Mouse (Mus musculus) neural tube, embryonic 12.5 days (tissue): Measurements from ENCODE around the gene Nudt4. TPM values are rescaled to one million over a fixed set of nuclear protein-coding genes. Genes with fewer than 3 reads are reported as not detected.

Experiments used
- ATAC-seq: fragments of 200-750 bp; cut with Nextera tagmentation; 2 replicates; pipeline ENCODE4 v1.8.0; 2017; ENCODE audit warnings: low read depth, mild to moderate bottlenecking, moderate TSS enrichment, moderate library complexity; ENCODE audit not compliant: low FRiP score
- H3K27ac ChIP-seq: fragments of 300-500 bp; sonication (generic); 2 replicates; pipeline ENCODE4 v1.5.1; 2016
- H3K27me3 ChIP-seq: fragments of 300-500 bp; sonication (generic); replicated peaks from 2 replicates; pipeline ENCODE4 v1.6.1; 2016; ENCODE audit warnings: mild to moderate bottlenecking
- H3K36me3 ChIP-seq: fragments of 300-500 bp; sonication (generic); 2 replicates; pipeline ENCODE4 v1.6.1; 2016; ENCODE audit warnings: mild to moderate bottlenecking
- H3K4me1 ChIP-seq: fragments of 300-500 bp; sonication (generic); 2 replicates; pipeline ENCODE4 v1.6.1; 2016
- H3K4me2 ChIP-seq: fragments of 300-500 bp; sonication (generic); replicated peaks from 2 replicates; pipeline ENCODE4 v1.6.1; 2016; ENCODE audit warnings: mild to moderate bottlenecking
- H3K4me3 ChIP-seq: fragments of 300-500 bp; sonication (generic); 2 replicates; pipeline ENCODE4 v1.5.1; 2016
- H3K9ac ChIP-seq: fragments of 300-500 bp; sonication (generic); 2 replicates; pipeline ENCODE4 v1.6.1; 2016; ENCODE audit warnings: mild to moderate bottlenecking
- H3K9me3 ChIP-seq: fragments of 300-500 bp; sonication (generic); 2 replicates; pipeline ENCODE4 v1.6.1; 2016; ENCODE audit warnings: mild to moderate bottlenecking
- WGBS: fragments of 180-500 bp; shearing (Covaris S2); methylation state at CpG from one replicate; pipeline ENCODE4 v1.1.7; 2016; 5-methylcytosine and 5-hydroxymethylcytosine counted together
- polyA plus RNA-seq: library from polyadenylated mRNA; unstranded; fragments of >200 nt; fragmentation: Nextera tagmentation; extraction: Ambion mirVana; gene quantifications from 2 replicates; pipeline ENCODE4 v1.2.1, GENCODE M21; 2016

Gene Nudt4
- polyA plus RNA-seq = 120 and 130 TPM in 2 replicates

DNA sequence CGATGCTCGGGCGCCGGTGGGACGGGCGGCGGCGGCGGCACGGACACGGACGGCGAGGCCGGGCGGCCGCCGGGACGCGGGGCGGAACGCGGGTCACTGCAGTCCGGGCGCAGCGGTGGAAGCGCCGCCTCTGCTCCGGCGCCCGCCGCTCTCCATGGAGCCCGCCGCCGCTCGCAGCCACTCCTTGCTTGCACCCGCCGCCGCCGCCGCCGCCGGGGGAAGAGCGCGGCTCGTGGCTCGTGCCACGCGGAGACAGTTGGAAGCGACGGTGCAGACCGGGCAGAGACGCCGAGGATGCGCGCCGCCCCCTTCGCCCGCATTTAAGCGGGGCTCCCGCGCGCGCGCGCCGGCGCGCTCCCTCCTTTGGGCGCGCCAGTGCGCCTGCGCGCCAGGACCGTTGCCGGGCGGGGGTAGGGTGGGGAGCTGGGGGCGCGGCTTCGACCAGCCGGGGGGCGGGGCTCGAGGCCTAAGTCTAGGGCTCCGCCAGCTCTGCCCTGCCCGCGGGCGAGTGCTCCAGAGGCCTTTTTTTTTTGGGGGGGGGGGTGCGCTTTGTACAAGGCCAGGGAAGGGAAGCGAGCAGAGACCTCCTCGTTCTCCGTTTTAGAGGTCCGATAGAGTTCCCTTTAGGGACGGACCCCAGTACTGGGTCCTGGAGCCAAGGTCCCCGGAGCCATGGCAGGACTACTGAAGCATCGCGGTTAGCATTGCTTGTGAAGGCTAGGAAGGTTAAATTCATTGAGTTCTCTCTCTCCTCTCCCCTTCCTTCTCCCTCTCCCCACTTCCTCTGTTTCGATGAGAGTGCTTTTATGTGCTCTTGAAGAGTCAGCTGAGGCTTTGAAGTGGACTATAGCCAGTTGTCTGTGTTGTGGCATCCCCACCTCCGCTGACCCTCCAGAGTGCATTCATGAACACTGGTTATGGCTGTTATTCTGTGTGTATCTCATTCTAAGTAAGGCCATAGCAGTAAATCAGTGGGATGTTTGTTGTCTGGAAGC lies at the start of gene Nudt4:
Gene Nudt4 (minus strand): TSS at position 296 of the 995 bp plus-strand sequence.
- no peaks in the 10 kb centered on the region for H3K9me3 ChIP-seq
- ATAC-seq = peak; percentile 93
- peak within 1 kb of the TSS; percentile 70 for H3K4me2 ChIP-seq
- peaks cover 27% of the 10 kb centered on the region for H3K4me1 ChIP-seq
- H3K27ac ChIP-seq = peak within 1 kb of the TSS; percentile 93
- H3K36me3 ChIP-seq = no peaks in the 10 kb centered on the region
- H3K27me3 ChIP-seq = no peaks in the 10 kb centered on the region
- peak within 1 kb of the TSS; percentile 97 for H3K9ac ChIP-seq
- H3K4me3 ChIP-seq = peak within 1 kb of the TSS; percentile 94
- WGBS = 1% methylated on average over 77 of the region's 97 CpGs

DNA sequence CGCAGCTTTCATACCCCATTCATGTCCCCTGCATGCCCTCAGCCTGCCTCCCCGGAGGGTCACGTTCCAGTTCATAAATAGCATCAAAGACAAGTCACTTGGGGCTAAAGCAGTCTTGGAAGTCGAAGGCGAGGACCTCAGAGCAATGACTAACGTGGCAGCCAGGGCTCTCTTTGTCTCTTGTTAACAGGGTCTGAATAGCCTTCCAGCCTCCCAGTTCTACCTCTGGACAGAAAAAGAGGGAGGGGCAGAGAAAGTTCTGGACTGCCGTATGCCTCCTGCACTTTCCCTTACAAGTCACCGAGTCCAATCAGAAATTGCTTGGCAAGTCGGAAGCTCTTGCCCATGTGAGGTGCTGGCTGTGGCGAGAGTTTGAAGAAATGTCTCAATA lies 47.4 kb upstream of the Nudt4 start:
- peaks cover 8% of the 10 kb centered on the region for H3K4me1 ChIP-seq
- WGBS = 21% methylated on average over 10 of the region's 10 CpGs
- H3K4me3 ChIP-seq = no peak overlapping the region
- no peak overlapping the region for H3K9ac ChIP-seq
- H3K27me3 ChIP-seq = no peaks in the 10 kb centered on the region
- H3K4me2 ChIP-seq = peak overlapping the region; percentile 19
- H3K9me3 ChIP-seq = no peaks in the 10 kb centered on the region
- no peak for ATAC-seq
- H3K36me3 ChIP-seq = no peaks in the 10 kb centered on the region
- H3K27ac ChIP-seq = no peak overlapping the region

DNA sequence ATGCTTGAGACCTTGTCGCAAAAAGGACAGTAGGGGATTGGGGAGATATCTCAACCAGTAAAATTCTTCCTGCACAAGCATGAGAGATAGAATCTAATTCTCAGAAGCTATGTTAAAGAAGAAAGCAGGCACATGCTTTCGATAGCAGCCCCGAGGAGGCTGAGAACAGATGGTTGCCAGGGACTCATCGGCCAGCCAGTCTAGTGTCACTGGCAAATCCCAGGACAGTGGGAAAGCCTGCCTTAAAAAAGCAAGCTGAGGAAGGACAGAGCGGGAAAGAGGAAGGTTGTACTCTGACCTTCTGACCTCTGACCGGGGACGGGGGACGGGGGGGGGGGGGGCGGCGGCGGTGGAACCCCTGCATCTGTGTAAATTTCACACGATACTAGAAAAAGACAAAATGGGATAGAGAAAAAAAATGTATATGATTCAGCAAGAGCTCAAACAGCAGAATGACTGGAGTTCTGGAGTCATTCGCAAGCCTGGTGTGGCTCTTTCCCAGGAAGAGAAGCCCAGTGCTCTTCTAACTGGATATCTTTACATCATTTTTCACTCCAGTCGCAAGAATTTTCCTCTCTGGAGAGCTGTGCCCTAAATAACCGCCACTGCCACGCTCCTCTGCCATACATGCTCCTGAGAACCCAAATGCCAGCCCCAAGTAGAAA lies 46.9 kb upstream of the Nudt4 start:
- H3K9me3 ChIP-seq = no peaks in the 10 kb centered on the region
- ATAC-seq = no peak
- peak overlapping the region; percentile 19 for H3K4me2 ChIP-seq
- H3K4me3 ChIP-seq = no peak overlapping the region
- no peak overlapping the region for H3K27ac ChIP-seq
- H3K27me3 ChIP-seq = no peaks in the 10 kb centered on the region
- H3K36me3 ChIP-seq = no peaks in the 10 kb centered on the region
- no peak overlapping the region for H3K9ac ChIP-seq
- H3K4me1 ChIP-seq = peaks cover 8% of the 10 kb centered on the region
- 38% methylated on average over 16 of the region's 16 CpGs for WGBS

DNA sequence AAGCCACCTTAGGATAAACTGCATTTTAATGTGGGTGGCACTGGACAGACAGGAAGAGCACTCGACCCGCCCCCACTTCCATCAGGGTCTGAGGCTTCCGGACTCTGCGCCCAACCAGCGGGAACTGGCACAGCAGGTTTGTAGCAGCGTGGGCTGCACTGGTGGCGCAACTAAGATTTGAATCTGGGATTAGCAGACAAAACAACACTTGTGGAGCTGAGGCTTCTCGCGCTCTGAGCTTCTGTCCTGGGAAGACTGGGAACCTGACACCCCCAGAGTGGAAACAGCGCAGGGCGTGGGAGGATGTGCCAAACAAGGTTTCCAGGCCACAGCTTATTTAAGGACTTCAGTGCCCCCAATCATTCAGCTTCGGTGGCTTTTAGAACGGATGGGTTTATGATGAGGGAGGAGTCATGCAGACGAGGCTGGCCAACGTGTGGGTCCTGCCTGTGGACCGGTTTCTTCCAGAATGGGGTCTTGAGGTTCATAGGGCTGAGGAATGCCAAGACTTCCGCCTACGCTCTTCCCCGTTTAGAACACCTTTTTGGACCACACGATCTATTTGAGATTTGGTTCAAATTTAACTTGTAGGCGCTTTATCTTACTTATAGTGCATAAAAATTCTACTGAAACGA lies 41.1 kb upstream of the Nudt4 start:
- 53% methylated on average over 22 of the region's 22 CpGs for WGBS
- H3K4me1 ChIP-seq = no peaks in the 10 kb centered on the region

DNA sequence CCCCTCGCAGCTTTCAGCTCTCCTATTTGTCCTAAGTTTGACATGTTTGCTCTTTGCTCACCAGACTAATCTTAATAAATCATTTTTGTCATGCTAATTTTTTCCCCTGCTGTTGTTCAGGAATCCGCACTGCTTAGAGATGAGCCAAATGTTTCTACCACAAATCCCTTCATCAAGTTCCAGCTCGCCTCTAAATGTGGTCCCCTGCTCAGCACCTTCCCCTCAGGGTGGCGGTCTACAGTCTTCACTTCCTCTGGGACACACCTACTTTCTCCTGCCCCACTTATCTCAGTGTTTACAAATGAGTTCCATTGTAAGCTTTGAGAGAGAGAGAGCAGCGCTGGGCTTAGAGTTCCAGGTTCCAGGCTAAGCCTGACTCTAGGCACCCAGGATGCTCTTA lies 36.6 kb upstream of the Nudt4 start:
- H3K4me1 ChIP-seq = 0 out of 2 replicates have a peak, but pooled peaks cover 3% of the 10 kb centered on the region
- no peak overlapping the region for H3K4me2 ChIP-seq
- no peaks in the 10 kb centered on the region for H3K9me3 ChIP-seq
- no peak overlapping the region for H3K4me3 ChIP-seq
- H3K27me3 ChIP-seq = no peaks in the 10 kb centered on the region
- ATAC-seq = no peak
- 67% methylated on average over 5 of the region's 5 CpGs for WGBS
- H3K36me3 ChIP-seq = no peaks in the 10 kb centered on the region
- no peak overlapping the region for H3K9ac ChIP-seq
- no peak overlapping the region for H3K27ac ChIP-seq

More for the DNA sequence above, 41.1 kb upstream of the Nudt4 start:
- Histone ChIP-seq H3K4me2 (peak overlapping the region; percentile 5; the same call in 1 of the 2 replicates), H3K36me3 (no peaks in the 10 kb centered on the region), H3K9me3 (no peaks in the 10 kb centered on the region), H3K27ac (no peak overlapping the region), H3K9ac (no peak overlapping the region), H3K4me3 (no peak overlapping the region), H3K27me3 (no peaks in the 10 kb centered on the region)
- no peak for ATAC-seq

DNA sequence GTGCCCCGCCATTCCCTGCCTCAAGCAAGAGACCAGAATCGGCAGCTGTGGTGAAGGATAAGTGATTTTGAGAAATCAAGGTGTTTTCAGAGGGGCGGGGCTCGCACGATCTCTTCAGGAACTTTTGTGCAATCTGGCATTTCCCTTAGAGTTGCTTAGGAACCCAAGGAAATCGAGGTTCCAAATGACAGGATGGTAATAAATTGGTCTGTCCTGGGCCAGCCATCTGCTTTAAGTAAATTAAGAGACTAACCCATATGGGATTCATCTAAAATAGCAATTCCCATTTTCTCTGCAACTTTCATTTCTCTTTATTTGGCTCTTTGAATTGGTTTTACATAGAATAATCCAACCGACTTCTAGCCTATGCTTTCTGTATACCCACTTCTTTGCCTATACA lies 35.8 kb upstream of the Nudt4 start:
- H3K27ac ChIP-seq = no peak overlapping the region
- H3K36me3 ChIP-seq = no peaks in the 10 kb centered on the region
- 87% methylated on average over 7 of the region's 7 CpGs for WGBS
- 0 out of 2 replicates have a peak, but pooled peaks cover 3% of the 10 kb centered on the region for H3K4me1 ChIP-seq
- no peaks in the 10 kb centered on the region for H3K9me3 ChIP-seq
- no peak overlapping the region for H3K4me2 ChIP-seq
- ATAC-seq = no peak
- H3K4me3 ChIP-seq = no peak overlapping the region
- no peaks in the 10 kb centered on the region for H3K27me3 ChIP-seq
- H3K9ac ChIP-seq = no peak overlapping the region

DNA sequence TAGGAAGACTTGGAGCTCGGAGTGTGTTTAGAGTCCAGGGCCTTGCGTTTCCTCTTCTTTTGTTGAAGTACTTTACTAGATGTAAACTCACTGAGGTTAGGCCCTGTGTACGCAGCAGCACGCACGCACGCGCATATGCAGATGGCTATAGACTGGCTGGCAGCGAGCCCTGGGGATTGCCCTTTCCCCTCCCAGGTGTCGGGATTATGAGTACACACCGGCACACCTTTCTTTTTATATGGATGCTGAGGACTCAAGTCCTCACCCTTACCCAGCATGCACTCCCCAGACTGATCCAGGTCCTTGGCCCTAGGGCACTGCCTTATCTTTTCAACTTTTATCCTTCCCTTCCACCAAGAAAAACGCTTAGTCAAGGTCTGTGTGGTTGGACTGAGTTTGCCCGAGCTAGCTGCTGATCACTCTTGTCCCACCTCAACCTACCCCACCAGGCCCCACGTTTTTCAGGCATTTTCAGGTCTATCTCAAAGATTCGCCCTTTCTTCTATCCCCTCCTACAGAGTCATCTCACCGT lies 34.2 kb upstream of the Nudt4 start:
- no peak for ATAC-seq
- Histone ChIP-seq H3K4me2 (no peak overlapping the region), H3K4me3 (no peak overlapping the region), H3K36me3 (no peaks in the 10 kb centered on the region), H3K27ac (no peak overlapping the region), H3K4me1 (0 out of 2 replicates have a peak, but pooled peaks cover 3% of the 10 kb centered on the region), H3K9me3 (no peaks in the 10 kb centered on the region), H3K9ac (no peak overlapping the region), H3K27me3 (no peaks in the 10 kb centered on the region)
- WGBS = 82% methylated on average over 15 of the region's 15 CpGs

DNA sequence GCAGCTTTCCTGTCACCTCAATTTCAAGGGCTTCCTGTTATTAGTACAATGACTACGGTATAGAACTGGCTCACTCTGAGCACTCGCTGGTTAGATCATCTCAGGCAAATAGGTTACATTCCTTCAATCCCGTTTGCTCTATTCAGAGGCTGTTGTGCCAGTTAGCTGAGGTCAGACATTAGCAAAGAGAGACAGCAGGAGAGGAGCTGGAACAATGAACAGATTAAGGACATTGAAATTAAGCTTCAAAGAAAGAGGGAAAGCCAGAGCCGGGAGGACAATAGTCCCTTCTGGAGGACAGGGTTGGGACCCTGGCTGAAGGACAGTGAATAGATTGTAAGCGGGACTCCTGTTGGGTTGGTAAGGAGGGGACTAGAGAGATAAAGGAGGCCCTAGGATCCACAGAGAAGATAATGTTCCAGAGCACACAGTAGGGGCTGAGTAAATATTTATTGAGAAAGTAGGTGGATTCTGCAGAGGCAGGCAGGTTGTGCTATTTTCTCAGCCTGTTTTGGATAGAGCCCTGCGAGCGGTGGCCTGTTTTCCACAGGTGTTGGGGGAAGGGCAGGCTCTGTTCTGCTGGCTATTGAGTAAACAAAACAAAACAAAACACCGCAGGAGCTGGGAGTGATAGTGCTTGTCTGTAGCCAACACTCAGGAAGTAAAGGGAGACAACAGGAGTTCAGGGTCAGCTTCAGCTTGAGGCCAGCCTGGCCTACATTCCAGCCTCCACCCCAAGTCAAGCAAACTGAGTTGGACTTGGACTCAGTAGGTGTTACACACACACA lies 32.1 kb upstream of the Nudt4 start:
- no peak for ATAC-seq
- Histone ChIP-seq H3K36me3 (no peaks in the 10 kb centered on the region), H3K4me3 (no peak overlapping the region), H3K4me1 (0 out of 2 replicates have a peak, but pooled peaks cover 3% of the 10 kb centered on the region), H3K4me2 (no peak overlapping the region), H3K27me3 (no peaks in the 10 kb centered on the region), H3K27ac (no peak overlapping the region), H3K9ac (no peak overlapping the region), H3K9me3 (no peaks in the 10 kb centered on the region)
- 10% methylated on average over 8 of the region's 8 CpGs for WGBS

DNA sequence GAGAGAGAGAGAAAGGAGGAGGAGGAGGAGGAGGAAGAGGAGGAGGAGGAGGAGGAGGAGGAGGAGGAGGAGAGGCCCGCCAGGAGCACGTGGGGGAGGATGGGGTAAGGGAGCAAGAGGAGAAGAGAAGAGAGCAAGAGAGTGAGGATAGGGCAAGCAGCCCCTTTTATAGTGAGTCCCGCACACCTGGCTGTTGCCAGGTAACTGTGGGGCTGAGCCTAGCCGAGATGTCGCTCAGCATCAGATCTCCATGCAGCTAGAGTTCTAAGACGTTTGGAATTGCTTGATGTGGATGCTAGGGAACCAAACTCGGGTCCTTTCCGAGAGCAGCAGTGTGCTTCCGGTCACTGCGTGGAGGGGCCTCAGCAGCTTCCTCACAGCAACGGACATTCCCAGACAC lies 30.5 kb upstream of the Nudt4 start:
- no peaks in the 10 kb centered on the region for H3K27me3 ChIP-seq
- H3K4me2 ChIP-seq = no peak overlapping the region
- ATAC-seq = no peak
- no peak overlapping the region for H3K4me3 ChIP-seq
- H3K9me3 ChIP-seq = no peaks in the 10 kb centered on the region
- no peak overlapping the region for H3K9ac ChIP-seq
- 0 out of 2 replicates have a peak, but pooled peaks cover 3% of the 10 kb centered on the region for H3K4me1 ChIP-seq
- 57% methylated on average over 10 of the region's 11 CpGs for WGBS
- H3K36me3 ChIP-seq = no peaks in the 10 kb centered on the region
- no peak overlapping the region for H3K27ac ChIP-seq

DNA sequence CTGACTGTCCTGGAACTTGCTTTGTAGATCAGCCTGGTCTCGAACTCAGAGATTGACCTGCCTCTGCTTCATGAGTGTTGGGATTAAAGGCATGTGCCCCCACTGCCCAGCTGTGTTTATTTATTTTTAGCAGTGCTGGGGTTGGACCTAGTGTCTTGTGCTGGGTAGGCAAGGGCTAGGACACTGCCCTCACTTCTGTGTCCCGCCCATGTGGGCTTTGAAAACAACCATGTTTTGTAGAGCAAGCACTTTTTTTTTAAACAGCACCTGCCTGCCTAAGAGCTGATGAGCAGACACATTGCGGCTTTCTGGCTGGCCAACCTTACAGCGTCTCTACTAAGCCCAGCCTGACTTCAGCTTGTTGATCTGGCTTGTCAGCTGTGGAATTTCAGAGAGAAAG lies 27.3 kb upstream of the Nudt4 start:
- Histone ChIP-seq H3K27ac (no peak overlapping the region), H3K4me2 (no peak overlapping the region), H3K4me3 (no peak overlapping the region), H3K9ac (no peak overlapping the region), H3K36me3 (no peaks in the 10 kb centered on the region), H3K27me3 (no peaks in the 10 kb centered on the region), H3K9me3 (no peaks in the 10 kb centered on the region), H3K4me1 (0 out of 2 replicates have a peak, but pooled peaks cover 3% of the 10 kb centered on the region)
- no peak for ATAC-seq
- WGBS = 88% methylated on average over 4 of the region's 4 CpGs

DNA sequence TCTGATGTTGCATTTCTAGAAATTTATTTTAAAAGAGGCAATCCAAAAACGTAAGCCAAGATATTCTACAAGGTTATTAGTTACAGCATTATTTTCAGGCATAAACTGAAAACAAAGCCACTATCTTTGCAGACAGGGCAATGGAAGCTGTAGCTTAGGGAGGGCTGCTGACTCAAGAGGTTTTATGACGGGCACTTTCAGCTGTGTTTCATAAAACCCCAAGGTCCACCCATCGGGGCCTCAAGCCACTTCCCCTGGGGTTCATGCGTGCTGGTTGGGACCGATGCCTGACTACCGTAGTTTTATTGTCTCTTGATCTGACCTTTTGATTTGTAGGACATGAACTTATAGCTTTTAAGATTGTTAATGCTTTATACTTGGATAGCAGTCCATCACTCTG lies 26.2 kb upstream of the Nudt4 start:
- H3K4me2 ChIP-seq = no peak overlapping the region
- no peaks in the 10 kb centered on the region for H3K36me3 ChIP-seq
- no peak for ATAC-seq

More for the DNA sequence above, 26.2 kb upstream of the Nudt4 start:
- Histone ChIP-seq H3K27me3 (no peaks in the 10 kb centered on the region), H3K27ac (no peak overlapping the region), H3K4me1 (no peaks in the 10 kb centered on the region), H3K9me3 (no peaks in the 10 kb centered on the region), H3K9ac (no peak overlapping the region), H3K4me3 (no peak overlapping the region)
- WGBS = 41% methylated on average over 6 of the region's 6 CpGs
